Mouse (Mus musculus) olfactory bulb, adult 2 months (tissue): ENCODE measurements around the gene Abtb2. TPM values are rescaled to one million over a fixed set of nuclear protein-coding genes. Genes with fewer than 3 reads are reported as not detected.

Experiments
- H3K27ac ChIP-seq: fragments of 200-500 bp; 2 replicates; pipeline ENCODE4 v1.5.1; 2012; ENCODE audit warnings: low read depth, low read length; ENCODE audit not compliant: insufficient read depth
- H3K4me1 ChIP-seq: fragments of 200-500 bp; 2 replicates; pipeline ENCODE4 v1.6.1; 2012; ENCODE audit warnings: low read length; ENCODE audit not compliant: control insufficient read depth, insufficient read depth
- H3K4me3 ChIP-seq: fragments of 200-500 bp; 2 replicates; pipeline ENCODE4 v1.5.1; 2012; ENCODE audit warnings: mild to moderate bottlenecking, low read depth, low read length, moderate library complexity; ENCODE audit not compliant: insufficient read depth
- CTCF ChIP-seq: fragments of 200-500 bp; IDR thresholded peaks from 2 replicates; pipeline ENCODE4 v1.5.1; 2012; ENCODE audit warnings: low read depth, mild to moderate bottlenecking, low read length, moderate library complexity; ENCODE audit not compliant: insufficient read depth
- POLR2A ChIP-seq: fragments of 200-500 bp; IDR thresholded peaks from 2 replicates; pipeline ENCODE4 v1.6.1; 2012; ENCODE audit warnings: mild to moderate bottlenecking, low read depth, low read length, moderate library complexity; ENCODE audit not compliant: insufficient read depth
- whole genome bisulfite sequencing: fragments of 180-500 bp; shearing (Covaris S2); methylation state at CpG from one replicate; pipeline ENCODE4 v1.1.7; 2018; 5-methylcytosine and 5-hydroxymethylcytosine counted together
- polyA plus RNA-seq: library from polyadenylated mRNA; stranded (reverse); fragments of >200 nt; gene quantifications from 2 replicates; pipeline ENCODE4 v1.2.4, GENCODE M21; 2012; ENCODE audit warnings: low replicate concordance; ENCODE audit not compliant: missing spikeins, insufficient read depth, insufficient read length

Abtb2 gene
- polyA plus RNA-seq, 1 experiment = not detected

DNA sequence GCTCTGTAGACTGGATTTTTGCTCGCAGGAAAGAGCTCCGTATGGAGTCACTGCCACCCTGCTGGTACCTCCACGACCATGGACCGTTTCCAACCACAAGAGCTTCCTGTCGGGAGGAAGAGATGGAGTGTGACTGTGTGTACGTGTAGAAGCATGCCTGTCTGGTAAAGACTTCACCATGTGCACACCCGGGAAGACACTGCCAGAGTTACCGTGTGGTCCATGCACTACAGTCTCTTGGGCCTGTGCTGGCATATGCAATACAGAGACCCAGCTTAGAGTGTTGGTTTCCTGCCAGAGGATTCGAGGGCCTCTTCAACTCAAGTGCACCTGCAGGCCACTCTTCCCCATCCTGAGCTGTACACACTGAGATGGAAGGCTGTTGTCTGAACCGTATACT, 41.8 kb downstream of the Abtb2 start:
- WGBS = 90% methylated on average over 10 of the region's 10 CpGs
- no peak for TF ChIP-seq POLR2A
- no peak for TF ChIP-seq CTCF
- Histone ChIP-seq H3K4me3 (no peak overlapping the region), H3K27ac (no peak overlapping the region), H3K4me1 (no peaks in the 10 kb centered on the region)

- Histone ChIP-seq H3K4me3 (no peak overlapping the region), H3K27ac (no peak overlapping the region), H3K4me1 (no peaks in the 10 kb centered on the region)
- WGBS = 86% methylated on average over 1 of the region's 1 CpGs
- TF ChIP-seq POLR2A = no peak
- no peak for TF ChIP-seq CTCF
These were observed 42.8 kb downstream of the Abtb2 start for GRCm38 (mm10) chr2:103608947-103609346.

- Histone ChIP-seq H3K27ac (no peak overlapping the region), H3K4me1 (no peaks in the 10 kb centered on the region), H3K4me3 (no peak overlapping the region)
- 51% methylated on average over 3 of the region's 3 CpGs for WGBS
- TF ChIP-seq POLR2A (no peak), CTCF (no peak)
These were observed 43.4 kb downstream of the Abtb2 start for GRCm38 (mm10) chr2:103609499-103609898.

GRCm38 (mm10) chr2:103610831-103611535, 44.9 kb downstream of the Abtb2 start:
- Histone ChIP-seq H3K4me3 (no peak overlapping the region), H3K27ac (no peak overlapping the region), H3K4me1 (no peaks in the 10 kb centered on the region)
- TF ChIP-seq POLR2A (no peak), CTCF (no peak)
- WGBS = 72% methylated on average over 8 of the region's 8 CpGs

DNA sequence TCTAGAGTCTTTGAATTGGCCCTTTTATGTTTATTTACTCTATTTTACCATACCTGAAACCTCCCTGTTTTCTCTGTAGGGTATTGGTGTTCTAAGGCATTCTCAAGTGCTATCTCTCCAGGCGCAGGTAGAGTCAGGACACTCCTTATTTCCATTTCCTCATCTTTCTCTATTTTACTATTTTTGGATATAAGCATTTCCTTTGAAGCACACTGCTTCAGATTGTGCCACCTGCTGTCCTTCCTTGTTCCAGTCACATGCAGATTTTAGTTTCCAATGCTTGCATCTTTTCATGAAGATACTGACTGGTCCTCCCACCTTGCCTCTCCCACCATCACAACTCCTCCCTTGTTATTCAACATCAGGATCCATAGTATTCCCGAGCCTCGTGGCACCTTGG, 47.8 kb downstream of the Abtb2 start:
- TF ChIP-seq CTCF = no peak
- no peak for TF ChIP-seq POLR2A
- no peaks in the 10 kb centered on the region for H3K4me1 ChIP-seq
- H3K27ac ChIP-seq = no peak overlapping the region
- WGBS = 87% methylated on average over 3 of the region's 3 CpGs
- H3K4me3 ChIP-seq = no peak overlapping the region

GRCm38 (mm10) chr2:103615028-103615427, 48.9 kb downstream of the Abtb2 start:
- H3K27ac ChIP-seq = no peak overlapping the region
- TF ChIP-seq CTCF = no peak
- no peak for TF ChIP-seq POLR2A
- H3K4me1 ChIP-seq = no peaks in the 10 kb centered on the region
- no peak overlapping the region for H3K4me3 ChIP-seq
- 93% methylated on average over 5 of the region's 5 CpGs for WGBS

DNA sequence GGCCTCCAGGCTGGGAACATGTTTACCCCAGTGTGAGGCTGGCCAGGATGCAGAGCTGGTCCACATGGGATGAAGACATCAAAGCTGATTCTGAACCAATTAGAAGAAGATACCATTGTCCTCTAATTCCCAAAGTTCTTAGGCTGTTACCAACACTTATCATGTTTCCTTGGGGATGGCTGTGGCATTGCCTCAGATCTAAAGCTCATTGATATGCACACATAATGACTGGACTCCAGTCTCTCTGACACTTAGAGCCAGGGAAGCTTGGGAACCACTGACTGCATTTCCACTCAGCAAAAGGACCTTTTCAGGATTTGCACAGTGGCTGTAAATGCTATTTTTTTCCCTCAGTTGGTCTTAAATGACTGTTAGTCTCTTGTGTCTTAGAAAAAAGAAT, 52.3 kb downstream of the Abtb2 start:
- no peak for TF ChIP-seq CTCF
- no peak for TF ChIP-seq POLR2A
- Histone ChIP-seq H3K4me1 (no peaks in the 10 kb centered on the region), H3K27ac (no peak overlapping the region), H3K4me3 (no peak overlapping the region)

GRCm38 (mm10) chr2:103622950-103623349, 56.8 kb downstream of the Abtb2 start:
- 87% methylated on average over 4 of the region's 4 CpGs for WGBS
- Histone ChIP-seq H3K4me3 (no peak overlapping the region), H3K27ac (no peak overlapping the region), H3K4me1 (no peaks in the 10 kb centered on the region)
- no peak for TF ChIP-seq POLR2A
- TF ChIP-seq CTCF = no peak

DNA sequence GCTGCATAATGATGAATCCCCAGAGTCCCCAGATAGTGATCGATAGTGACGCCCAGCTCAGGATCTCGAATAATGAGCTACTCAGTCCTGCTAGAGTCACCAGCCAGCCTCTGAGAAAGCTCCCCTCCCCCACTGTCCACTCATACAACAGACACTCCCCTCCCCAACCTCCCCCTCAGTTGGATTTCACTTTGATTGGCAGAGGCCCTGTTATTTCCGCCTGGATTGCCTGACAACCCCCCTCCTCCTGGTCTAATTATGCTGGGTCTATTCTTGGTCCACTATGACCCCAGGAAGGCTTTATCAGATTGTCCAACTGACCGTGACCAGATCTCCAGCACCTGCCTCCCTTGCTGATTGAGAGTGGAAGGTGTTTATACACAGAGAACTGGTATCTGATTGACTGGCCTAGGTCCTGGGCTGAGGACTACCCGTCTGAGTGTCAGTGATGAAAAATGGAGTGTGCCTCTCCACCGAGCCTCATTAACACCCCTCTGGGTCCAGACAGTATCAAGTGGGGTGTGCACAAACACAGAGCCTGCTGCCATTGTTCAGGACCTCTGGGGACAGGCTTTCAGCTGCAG, 59.3 kb downstream of the Abtb2 start:
- H3K4me3 ChIP-seq = no peak overlapping the region
- TF ChIP-seq CTCF (no peak), POLR2A (no peak)
- no peak overlapping the region for H3K27ac ChIP-seq
- WGBS = 47% methylated on average over 7 of the region's 7 CpGs
- no peaks in the 10 kb centered on the region for H3K4me1 ChIP-seq
